Mouse (Mus musculus) kidney, adult 2 months (tissue): ENCODE data around the gene Olfr1443.

Source experiments
- CTCF ChIP-seq: fragments of 200-500 bp; conservative IDR thresholded peaks from 2 replicates; pipeline ENCODE4 v1.5.1; 2011; ENCODE audit warnings: low read depth, mild to moderate bottlenecking, control low read depth, low read length, moderate library complexity, mixed read lengths; ENCODE audit not compliant: insufficient read depth, insufficient read length
- POLR2A ChIP-seq: fragments of 200-500 bp; IDR thresholded peaks from one replicate; pipeline ENCODE4 v1.6.1; 2011; ENCODE audit warnings: low read depth, low read length, control low read depth

- no peak for TF ChIP-seq POLR2A
- no peak for TF ChIP-seq CTCF
Measured at GRCm38 (mm10) chr19:12649511-12649910, 28.4 kb upstream of the Olfr1443 start.
